Comparison of ENCODE assay signal across 8 mouse cellular contexts in genomic region chr7:112369046-112369445, GRCm38 (mm10). TPM values are rescaled to one million over a fixed set of nuclear protein-coding genes. Genes with fewer than 3 reads are reported as not detected.
DNase-seq lines count a peak whose midpoint lies in the region; ATAC-seq lines count a peak whose summit lies in the region.

No protein-coding gene starts in this region.

- WGBS in forebrain, embryonic 13.5 days: 27% methylated on average over 2 of the region's 2 CpGs

- no peak overlapping the region for H3K4me2 ChIP-seq in forebrain, embryonic 13.5 days

- H3K36me3 ChIP-seq in forebrain, embryonic 13.5 days (ENCODE audit: poor library complexity, severe bottlenecking): no peaks in the 10 kb centered on the region

- H3K27me3 ChIP-seq in forebrain, embryonic 13.5 days: no peaks in the 10 kb centered on the region

- H3K4me1 ChIP-seq in forebrain, embryonic 13.5 days: no peaks in the 10 kb centered on the region

- intact Hi-C loops in heart, postnatal 36 days (cut with DNase I): loop anchor here (1.0 to 2.0 kb wide), 4 partner anchors 38 to 284 kb away; no protein-coding TSS in a partner anchor

- no peaks in the 10 kb centered on the region for H3K9me3 ChIP-seq in forebrain, embryonic 13.5 days (replicated peaks)

- ATAC-seq in forebrain, embryonic 13.5 days: peak; percentile 72; the same call in 1 of the 2 replicates

- H3K9ac ChIP-seq in forebrain, embryonic 13.5 days: no peak overlapping the region

- no peak overlapping the region for H3K27ac ChIP-seq in forebrain, embryonic 13.5 days

- peak; percentile 0 for DNase-seq in MEL-GATA-1-ER (ENCODE audit: extremely low read depth, low read depth)
- peak; percentile 50 for DNase-seq in c-Kit-positive CD71-positive TER-119-positive erythroid progenitor cells, embryonic 14.5 days (ENCODE audit: low spot score)
- DNase-seq in heart, postnatal 36 days: peak; percentile 85 to 88
- DNase-seq in layer of hippocampus, adult 9-11 months: peak; percentile 75
- peak; percentile 91 for DNase-seq in lung, postnatal 14 days
- DNase-seq in right cerebral cortex, postnatal 10 days (ENCODE audit: low spot score in 2 of 2): peak; percentile 84 to 91
- peak; percentile 68 for DNase-seq in urinary bladder, postnatal 10 days (ENCODE audit: low spot score)

- H3K4me3 ChIP-seq in forebrain, embryonic 13.5 days: no peak overlapping the region

RNA-seq across cellular contexts. Expression of gene Parva, which starts 58.3 kb away (rescaled TPM):
- 27.6 and 31.9 TPM in 2 replicates for polyA plus RNA-seq in forebrain, embryonic 13.5 days (2015; fragmentation: Nextera tagmentation; extraction: Ambion mirVana)
- 10 to 100 TPM; 55.3 to 56.4 TPM for total RNA-seq in heart, postnatal 36 days (2021)

Comparison
In these comparisons a context has a peak if more than half of its experiments do, and no peak if none do; other contexts are left out.
1. DNase-seq: peak in every context shown above with its lines; median percentile 91 in lung, postnatal 14 days; 88 in right cerebral cortex, postnatal 10 days; 86 in heart, postnatal 36 days; 75 in layer of hippocampus, adult 9-11 months; 68 in urinary bladder, postnatal 10 days; 50 in c-Kit-positive CD71-positive TER-119-positive erythroid progenitor cells, embryonic 14.5 days; 0 in MEL-GATA-1-ER.